Mouse (Mus musculus) embryonic fibroblast, embryonic 13.5 days (primary cell): ENCODE results near the gene Olfr521.

Experiments used
- CTCF ChIP-seq: IDR thresholded peaks from 2 replicates; pipeline ENCODE4 v1.5.1; 2011; ENCODE audit warnings: mild to moderate bottlenecking, control low read depth, low read length, moderate library complexity, borderline replicate concordance; ENCODE audit not compliant: insufficient read depth
- POLR2A ChIP-seq: IDR thresholded peaks from 2 replicates; pipeline ENCODE4 v1.6.1; 2011; ENCODE audit warnings: low read depth, mild to moderate bottlenecking, control low read depth, low read length, moderate library complexity

- TF ChIP-seq CTCF (no peak), POLR2A (no peak)
These were observed 24.0 kb upstream of the Olfr521 start for GRCm38 (mm10) chr7:99739276-99739675.
